Mouse (Mus musculus) G1E (cell line): ENCODE data around the gene Ramp3.

Experiments used
- CTCF ChIP-seq: IDR thresholded peaks from 2 replicates; pipeline ENCODE4 v1.5.1; 2012; ENCODE audit warnings: low read depth, low read length, inconsistent platforms, mixed read lengths
- POLR2AphosphoS5 ChIP-seq: IDR thresholded peaks from 2 replicates; pipeline ENCODE4 v1.6.1; 2012; ENCODE audit warnings: low read depth, low read length, inconsistent platforms; ENCODE audit not compliant: insufficient replicate concordance
- TAL1 ChIP-seq: conservative IDR thresholded peaks from 2 replicates; pipeline ENCODE4 v1.6.1; 2012; ENCODE audit warnings: low read depth, low read length, inconsistent platforms, mixed read lengths

GRCm38 (mm10) chr11:6697751-6698150 is 39.4 kb downstream of the Ramp3 start:
- TF ChIP-seq CTCF (no peak), POLR2AphosphoS5 (no peak), TAL1 (no peak)
